Mouse (Mus musculus) neural tube, embryonic 11.5 days (tissue): ENCODE data around the gene Ptprd. TPM values are rescaled to one million over a fixed set of nuclear protein-coding genes. Genes with fewer than 3 reads are reported as not detected.

Source experiments
- ATAC-seq: fragments of 200-750 bp; cut with Nextera tagmentation; 2 replicates; pipeline ENCODE4 v1.8.0; 2017; ENCODE audit warnings: moderate number of reproducible peaks, mild to moderate bottlenecking, moderate TSS enrichment, moderate library complexity; ENCODE audit not compliant: insufficient read depth, low FRiP score, low TSS enrichment
- DNase-seq: peaks from one replicate; pipeline ENCODE4 v3.0.0-alpha.2; 2015; ENCODE audit warnings: low spot score
- H3K27ac ChIP-seq: fragments of 300-500 bp; sonication (generic); 2 replicates; pipeline ENCODE4 v1.5.1; 2014; ENCODE audit warnings: low read depth, mild to moderate bottlenecking, low read length
- H3K27me3 ChIP-seq: fragments of 300-500 bp; sonication (generic); 2 replicates; pipeline ENCODE4 v1.6.1; 2014; ENCODE audit warnings: mild to moderate bottlenecking, low read length, mixed read lengths; ENCODE audit not compliant: control insufficient read depth, insufficient read depth
- H3K36me3 ChIP-seq: fragments of 300-500 bp; sonication (generic); 2 replicates; pipeline ENCODE4 v1.6.1; 2014; ENCODE audit warnings: mild to moderate bottlenecking, low read length, moderate library complexity, mixed read lengths; ENCODE audit not compliant: control insufficient read depth, insufficient read depth
- H3K4me1 ChIP-seq: fragments of 300-500 bp; sonication (generic); 2 replicates; pipeline ENCODE4 v1.6.1; 2014; ENCODE audit warnings: low read length, mixed read lengths; ENCODE audit not compliant: control insufficient read depth, insufficient read depth
- H3K4me2 ChIP-seq: fragments of 300-500 bp; sonication (generic); 2 replicates; pipeline ENCODE4 v1.6.1; 2014; ENCODE audit warnings: low read depth, mild to moderate bottlenecking, moderate library complexity
- H3K4me3 ChIP-seq: fragments of 300-500 bp; sonication (generic); 2 replicates; pipeline ENCODE4 v1.5.1; 2014; ENCODE audit warnings: low read depth, low read length
- H3K9ac ChIP-seq: fragments of 300-500 bp; sonication (generic); 2 replicates; pipeline ENCODE4 v1.6.1; 2014; ENCODE audit warnings: mild to moderate bottlenecking, low read length
- H3K9me3 ChIP-seq: fragments of 300-500 bp; sonication (generic); 2 replicates; pipeline ENCODE4 v1.6.1; 2016; ENCODE audit warnings: low read length; ENCODE audit not compliant: control insufficient read depth
- WGBS: fragments of 180-500 bp; shearing (Covaris S2); extraction: QIAGEN DNeasy Blood & Tissue Kit; methylation state at CpG from one replicate; pipeline ENCODE4 v1.1.7; 2014; 5-methylcytosine and 5-hydroxymethylcytosine counted together
- polyA plus RNA-seq: library from polyadenylated mRNA; unstranded; fragments of >200 nt; fragmentation: Nextera tagmentation; extraction: Ambion mirVana; gene quantifications from 2 replicates; pipeline ENCODE4 v1.2.1, GENCODE M21; 2014

Ptprd gene
- polyA plus RNA-seq, 1 experiment from 2014 or later, result 41.2 TPM

GRCm38 (mm10) chr4:77586624-77587023 is 625.1 kb downstream of the Ptprd start:
- H3K4me2 ChIP-seq, result no peak overlapping the region
- no peaks in the 10 kb centered on the region for H3K9me3 ChIP-seq
- no peak for ATAC-seq
- 94% methylated on average over 1 of the region's 1 CpGs for WGBS
- H3K4me3 ChIP-seq, result no peak overlapping the region
- no peaks in the 10 kb centered on the region for H3K36me3 ChIP-seq
- no peaks in the 10 kb centered on the region for H3K27me3 ChIP-seq
- H3K9ac ChIP-seq, result no peak overlapping the region
- no peak overlapping the region for H3K27ac ChIP-seq
- no peak for DNase-seq
- H3K4me1 ChIP-seq, result no peaks in the 10 kb centered on the region

- DNase-seq, result no peak
- Histone ChIP-seq H3K9me3 (no peaks in the 10 kb centered on the region), H3K27ac (no peak overlapping the region), H3K27me3 (no peaks in the 10 kb centered on the region), H3K36me3 (no peaks in the 10 kb centered on the region), H3K4me3 (no peak overlapping the region), H3K9ac (no peak overlapping the region), H3K4me2 (no peak overlapping the region), H3K4me1 (no peaks in the 10 kb centered on the region)
- no peak for ATAC-seq
- 64% methylated on average over 1 of the region's 1 CpGs for WGBS
Measured at GRCm38 (mm10) chr4:77586222-77586621, 625.5 kb downstream of the Ptprd start.

GRCm38 (mm10) chr4:77558404-77559202 is 653.2 kb downstream of the Ptprd start:
- ATAC-seq (peak; percentile 58), DNase-seq (peak; percentile 65)
- no peak overlapping the region for H3K27ac ChIP-seq
- no peaks in the 10 kb centered on the region for H3K4me1 ChIP-seq
- H3K36me3 ChIP-seq, result no peaks in the 10 kb centered on the region
- no peak overlapping the region for H3K4me2 ChIP-seq
- H3K9ac ChIP-seq, result no peak overlapping the region
- WGBS, result 25% methylated on average over 14 of the region's 14 CpGs
- no peak overlapping the region for H3K4me3 ChIP-seq
- H3K27me3 ChIP-seq, result no peaks in the 10 kb centered on the region
- no peaks in the 10 kb centered on the region for H3K9me3 ChIP-seq

DNA sequence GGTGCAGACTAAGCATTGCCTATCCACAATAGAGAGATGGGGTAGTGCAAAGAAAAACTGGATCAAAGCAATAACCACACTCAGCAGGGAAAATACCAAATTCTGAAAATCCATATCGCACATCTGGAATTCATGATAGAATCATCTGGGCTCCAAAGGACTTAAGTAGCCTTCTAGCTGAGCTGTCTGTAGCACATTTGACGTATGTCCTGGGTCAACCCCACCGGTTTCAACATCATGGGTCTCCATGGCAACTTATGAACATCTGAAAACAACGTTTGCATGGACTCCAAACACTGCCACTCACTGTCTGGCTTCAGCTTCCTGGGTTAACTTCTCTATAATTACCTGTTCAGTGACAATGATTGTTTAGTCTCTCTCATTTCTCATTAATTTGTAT is 655.9 kb downstream of the Ptprd start:
- Histone ChIP-seq H3K36me3 (no peaks in the 10 kb centered on the region), H3K4me2 (no peak overlapping the region), H3K9me3 (no peaks in the 10 kb centered on the region), H3K27me3 (no peaks in the 10 kb centered on the region), H3K27ac (no peak overlapping the region), H3K4me3 (no peak overlapping the region), H3K4me1 (no peaks in the 10 kb centered on the region), H3K9ac (no peak overlapping the region)
- no peak for DNase-seq
- no peak for ATAC-seq
- WGBS, result 59% methylated on average over 4 of the region's 4 CpGs

DNA sequence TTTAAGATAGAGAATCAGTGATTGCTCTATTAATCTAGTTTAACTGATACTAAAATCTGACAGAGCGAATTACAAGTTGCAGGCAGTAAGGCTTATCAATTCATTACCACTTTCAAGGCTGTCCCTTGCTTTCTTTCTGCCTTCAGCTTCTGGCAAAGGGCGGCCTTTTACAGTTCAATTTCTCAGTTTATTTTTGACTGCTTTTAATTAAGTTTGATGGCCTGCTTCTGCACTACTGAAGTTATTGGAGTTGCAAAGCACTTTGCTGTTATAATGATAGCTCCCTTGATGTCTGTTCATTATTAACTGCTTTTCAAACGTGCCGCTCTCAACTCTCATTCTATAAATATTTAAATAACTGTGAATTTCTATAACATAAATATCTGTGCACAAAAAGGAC is 673.9 kb downstream of the Ptprd start:
- WGBS, result 74% methylated on average over 4 of the region's 4 CpGs
- ATAC-seq (no peak), DNase-seq (no peak)
- Histone ChIP-seq H3K4me1 (no peaks in the 10 kb centered on the region), H3K36me3 (no peaks in the 10 kb centered on the region), H3K27me3 (no peaks in the 10 kb centered on the region), H3K4me2 (no peak overlapping the region), H3K9me3 (no peaks in the 10 kb centered on the region), H3K9ac (no peak overlapping the region), H3K4me3 (no peak overlapping the region), H3K27ac (no peak overlapping the region)

DNA sequence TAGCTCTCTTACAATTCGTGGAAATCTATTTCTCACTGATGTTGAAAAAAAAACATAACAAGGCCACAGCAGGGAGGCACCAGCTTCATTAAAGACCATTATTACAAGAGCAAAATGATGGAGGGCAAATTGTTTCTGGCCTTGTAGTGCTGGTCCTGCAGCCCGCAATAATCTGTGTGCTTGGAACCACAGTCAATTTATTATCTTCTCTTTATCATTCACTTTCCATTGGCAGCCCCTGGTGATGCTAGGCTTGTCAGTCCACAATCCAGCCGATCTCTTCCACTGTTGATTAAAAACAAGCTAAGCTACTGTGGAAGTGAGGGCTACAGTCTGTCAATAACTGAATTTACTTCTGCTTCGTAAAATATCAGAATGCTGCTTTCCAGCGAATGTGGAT is 674.4 kb downstream of the Ptprd start:
- Histone ChIP-seq H3K4me3 (no peak overlapping the region), H3K9ac (no peak overlapping the region), H3K9me3 (no peaks in the 10 kb centered on the region), H3K4me2 (no peak overlapping the region), H3K36me3 (no peaks in the 10 kb centered on the region), H3K27me3 (no peaks in the 10 kb centered on the region), H3K27ac (no peak overlapping the region), H3K4me1 (no peaks in the 10 kb centered on the region)
- no peak for ATAC-seq
- no peak for DNase-seq
- 60% methylated on average over 5 of the region's 5 CpGs for WGBS

DNA sequence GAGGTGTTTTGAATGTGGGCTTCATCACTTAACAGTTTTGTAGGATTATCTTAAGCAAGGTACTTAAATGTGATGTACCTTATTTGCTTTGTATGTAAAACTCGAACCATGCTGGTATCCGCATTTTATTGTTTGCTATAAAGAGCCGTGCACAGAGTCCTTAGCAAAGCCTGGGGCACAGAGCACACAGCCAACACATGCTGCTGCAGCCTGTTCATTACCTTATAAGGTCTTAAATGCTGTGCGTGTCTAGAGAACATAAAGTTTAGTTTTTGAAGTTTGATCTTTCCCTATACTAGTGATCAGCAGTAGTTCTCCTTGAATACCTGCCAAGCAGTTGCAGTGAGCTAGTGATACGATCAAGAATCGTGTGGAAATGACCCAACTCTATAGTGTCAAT is 676.2 kb downstream of the Ptprd start:
- H3K27me3 ChIP-seq, result no peaks in the 10 kb centered on the region
- 91% methylated on average over 6 of the region's 6 CpGs for WGBS
- H3K4me3 ChIP-seq, result no peak overlapping the region
- ATAC-seq (no peak), DNase-seq (no peak)
- no peaks in the 10 kb centered on the region for H3K36me3 ChIP-seq
- no peak overlapping the region for H3K27ac ChIP-seq
- H3K9me3 ChIP-seq, result no peaks in the 10 kb centered on the region
- H3K4me1 ChIP-seq, result no peaks in the 10 kb centered on the region
- no peak overlapping the region for H3K4me2 ChIP-seq
- H3K9ac ChIP-seq, result no peak overlapping the region

- H3K27me3 ChIP-seq, result no peaks in the 10 kb centered on the region
- H3K27ac ChIP-seq, result no peak overlapping the region
- no peak for ATAC-seq
- no peaks in the 10 kb centered on the region for H3K9me3 ChIP-seq
- H3K36me3 ChIP-seq, result no peaks in the 10 kb centered on the region
- no peaks in the 10 kb centered on the region for H3K4me1 ChIP-seq
- H3K9ac ChIP-seq, result no peak overlapping the region
- H3K4me2 ChIP-seq, result no peak overlapping the region
- no peak overlapping the region for H3K4me3 ChIP-seq
- WGBS, result 80% methylated on average over 4 of the region's 4 CpGs
- DNase-seq, result no peak
Measured at GRCm38 (mm10) chr4:77534553-77534952, 677.2 kb downstream of the Ptprd start.

DNA sequence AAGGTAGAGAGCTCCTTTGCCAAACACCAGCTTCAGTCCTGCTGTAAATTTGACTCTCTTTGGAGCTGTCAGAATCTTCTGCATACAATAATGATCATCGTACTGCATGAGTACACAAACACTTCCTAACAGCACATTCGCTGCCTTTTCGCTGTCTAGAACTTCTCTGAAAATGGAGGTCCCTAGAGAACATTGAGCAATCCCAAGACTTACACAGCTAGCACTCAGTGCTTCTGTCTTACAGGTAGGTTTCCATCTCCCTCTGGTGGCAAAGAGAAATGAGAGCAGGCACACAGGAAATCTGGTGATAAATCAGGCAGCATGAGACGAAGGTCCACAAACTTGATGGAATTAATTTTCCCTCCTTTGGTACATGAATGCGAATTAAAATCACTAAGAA is 692.6 kb downstream of the Ptprd start:
- Histone ChIP-seq H3K36me3 (no peaks in the 10 kb centered on the region), H3K27ac (no peak overlapping the region), H3K27me3 (no peaks in the 10 kb centered on the region), H3K4me1 (no peaks in the 10 kb centered on the region), H3K4me2 (no peak overlapping the region), H3K9me3 (no peaks in the 10 kb centered on the region), H3K4me3 (no peak overlapping the region), H3K9ac (no peak overlapping the region)
- DNase-seq (peak; percentile 25), ATAC-seq (peak; percentile 69; the same call in 1 of the 2 replicates)
- 58% methylated on average over 5 of the region's 5 CpGs for WGBS
